Mouse (Mus musculus) C2C12 (cell line): ENCODE measurements around the gene Lce6a.

Experiments
- CEBPB ChIP-seq: IDR thresholded peaks from one replicate; pipeline ENCODE4 v1.6.1; 2011; ENCODE audit warnings: low read depth, mild to moderate bottlenecking, control low read depth, moderate library complexity
- CTCF ChIP-seq: IDR thresholded peaks from one replicate; pipeline ENCODE4 v1.5.1; 2011; ENCODE audit not compliant: control insufficient read depth, insufficient read depth, insufficient read length
- MAX ChIP-seq: IDR thresholded peaks from one replicate; pipeline ENCODE4 v1.6.1; 2011; ENCODE audit warnings: mild to moderate bottlenecking, control low read depth
- MYOD1 ChIP-seq: IDR thresholded peaks from one replicate; pipeline ENCODE4 v1.6.1; 2011; ENCODE audit warnings: low read depth; ENCODE audit not compliant: control insufficient read depth, insufficient read length
- USF1 ChIP-seq: IDR thresholded peaks from one replicate; pipeline ENCODE4 v1.6.1; 2011; ENCODE audit warnings: low read depth, mild to moderate bottlenecking, control low read depth, moderate library complexity

DNA sequence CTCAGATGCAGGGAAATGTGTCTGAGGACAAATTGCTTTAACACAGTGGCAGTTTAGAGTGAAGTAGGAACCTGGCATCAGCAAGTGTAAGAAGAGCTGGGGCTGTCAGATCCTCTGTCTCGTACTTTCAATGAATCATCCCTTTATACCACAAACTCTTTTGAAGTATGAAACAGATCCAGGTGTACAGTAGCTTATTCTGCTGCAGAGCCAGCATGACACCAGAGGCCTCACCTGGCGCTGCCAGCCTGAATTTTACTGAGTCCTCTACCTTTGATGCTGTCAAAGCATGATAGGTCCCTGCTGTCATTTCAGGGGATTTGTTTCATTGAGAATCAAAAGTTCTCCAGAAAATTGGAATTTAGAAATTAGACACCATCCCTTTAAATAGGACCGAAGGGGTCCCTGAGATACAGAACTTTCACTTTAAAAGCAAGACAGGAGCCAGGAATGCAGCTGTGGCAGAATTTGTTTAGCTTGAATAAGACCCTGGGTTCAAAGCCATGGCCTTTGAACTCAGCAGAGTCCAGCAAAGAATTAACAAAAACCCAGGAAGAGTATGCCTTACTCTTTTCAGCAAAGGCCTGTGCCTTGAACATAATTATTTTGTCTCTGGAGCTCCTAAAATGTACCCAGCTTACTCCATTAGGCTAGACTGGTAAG, 38.2 kb downstream of the Lce6a start:
- no peak for TF ChIP-seq CTCF
- no peak for TF ChIP-seq MAX
- TF ChIP-seq USF1: no peak
- no peak for TF ChIP-seq MYOD1
- no peak for TF ChIP-seq CEBPB
